Mouse (Mus musculus): ENCODE measurements around the gene Fadd. TPM values are rescaled to one million over a fixed set of nuclear protein-coding genes. Genes with fewer than 3 reads are reported as not detected.

The Fadd gene
- polyA plus RNA-seq, 3 experiments from 2014 or later: 6.0 to 7.9 (median 7.1) TPM

- ATAC-seq: no peak
These were observed 52.4 kb downstream of the Fadd start for GRCm38 (mm10) chr7:144529851-144530250.

GRCm38 (mm10) chr7:144527723-144528221, 54.5 kb downstream of the Fadd start:
- no peak for ATAC-seq

Other genes with a start within 250 kb of the Fadd start
- 1 to 10 TPM; 2.3 to 5.5 (median 4.5) TPM for gene Cttn, start 111.5 kb downstream of the Fadd start, polyA plus RNA-seq (2017; shearing (Covaris generic))
- 10 to 100 TPM; 13.8 to 29.4 (median 21.1) TPM for gene Ppfia1, start 28.7 kb downstream of the Fadd start, polyA plus RNA-seq (2017; shearing (Covaris generic))
- gene Ano1, start 169.5 kb upstream of the Fadd start, polyA plus RNA-seq (2017; shearing (Covaris generic)): not detected